Mouse (Mus musculus) ZHBTc4 (cell line): ENCODE measurements around the gene Rdh12.
"Not testable (repeated sequence)": the region's sequence is repeated elsewhere in the genome, so short reads cannot be mapped to it uniquely, and the experiment has no call there.

Experiments
- DNase-seq: peaks from one replicate; pipeline ENCODE4 v3.0.0-alpha.2; 2011; ENCODE audit warnings: low read depth, low spot score

Rdh12 gene

GRCm38 (mm10) chr12:79208703-79209464 is at the start of gene Rdh12:
Rdh12 (plus strand) TSS chr12:79208914.
- DNase-seq, result peak; percentile 53

GRCm38 (mm10) chr12:79162876-79163275 is 45.8 kb upstream of the Rdh12 start:
- DNase-seq, result no peak

GRCm38 (mm10) chr12:79169173-79169572 is 39.5 kb upstream of the Rdh12 start:
- DNase-seq, result no peak

GRCm38 (mm10) chr12:79170421-79170820 is 38.3 kb upstream of the Rdh12 start:
- DNase-seq, result no peak

GRCm38 (mm10) chr12:79171269-79171995 is 37.3 kb upstream of the Rdh12 start:
- peak; percentile 10 for DNase-seq

GRCm38 (mm10) chr12:79172019-79172941 is 36.4 kb upstream of the Rdh12 start, which contains the start of gene Vti1b:
Vti1b (minus strand) TSS chr12:79172667.
- peak; percentile 93 for DNase-seq

GRCm38 (mm10) chr12:79173721-79174120 is 35.0 kb upstream of the Rdh12 start:
- no peak for DNase-seq

GRCm38 (mm10) chr12:79175998-79176397 is 32.7 kb upstream of the Rdh12 start:
- DNase-seq, result no peak

- not testable (repeated sequence) for DNase-seq
These were observed 23.6 kb upstream of the Rdh12 start for GRCm38 (mm10) chr12:79185160-79185559.

- DNase-seq, result peak; percentile 86
These were observed 17.6 kb upstream of the Rdh12 start for GRCm38 (mm10) chr12:79190931-79191673.

GRCm38 (mm10) chr12:79191701-79192100 is 17.0 kb upstream of the Rdh12 start:
- peak; percentile 89 for DNase-seq

GRCm38 (mm10) chr12:79192193-79192592 is 16.5 kb upstream of the Rdh12 start, which contains the start of gene Rdh11:
Rdh11 (minus strand) TSS chr12:79192293.
- no peak for DNase-seq

GRCm38 (mm10) chr12:79193441-79193840 is 15.3 kb upstream of the Rdh12 start:
- peak; percentile 87 for DNase-seq

- DNase-seq, result peak; percentile 12
These were observed 11.6 kb upstream of the Rdh12 start for GRCm38 (mm10) chr12:79197105-79197504.

GRCm38 (mm10) chr12:79201882-79202281 is 6.8 kb upstream of the Rdh12 start:
- no peak for DNase-seq

GRCm38 (mm10) chr12:79211447-79211846 is 2.7 kb downstream of the Rdh12 start:
- DNase-seq, result no peak

- DNase-seq, result no peak
These were observed 8.8 kb downstream of the Rdh12 start for GRCm38 (mm10) chr12:79217511-79217910.

- no peak for DNase-seq
These were observed 26.9 kb downstream of the Rdh12 start for GRCm38 (mm10) chr12:79235485-79236080.

GRCm38 (mm10) chr12:79241985-79242384 is 33.3 kb downstream of the Rdh12 start:
- no peak for DNase-seq

- DNase-seq, result no peak
These were observed 34.2 kb downstream of the Rdh12 start for GRCm38 (mm10) chr12:79242921-79243320.
